Mouse (Mus musculus) cerebellum, adult 2 months (tissue): ENCODE measurements around the gene Gm17727. TPM values are rescaled to one million over a fixed set of nuclear protein-coding genes. Genes with fewer than 3 reads are reported as not detected.
"Not testable (repeated sequence)": the region's sequence is repeated elsewhere in the genome, so short reads cannot be mapped to it uniquely, and the experiment has no call there.

Experiments used
- DNase-seq, 2 experiments: peaks; one replicate each; pipeline ENCODE4 v3.0.0; 2021
- H3K27ac ChIP-seq: fragments of 200-500 bp; 2 replicates; pipeline ENCODE4 v1.5.1; 2012; ENCODE audit warnings: low read length, control low read depth, inconsistent platforms; ENCODE audit not compliant: insufficient read depth
- H3K27me3 ChIP-seq: fragments of 200-500 bp; 2 replicates; pipeline ENCODE4 v1.6.1; 2012; ENCODE audit warnings: inconsistent platforms, mild to moderate bottlenecking, low read length, moderate library complexity; ENCODE audit not compliant: control insufficient read depth, insufficient read depth
- H3K4me1 ChIP-seq: fragments of 200-500 bp; 2 replicates; pipeline ENCODE4 v1.6.1; 2011; ENCODE audit warnings: low read length; ENCODE audit not compliant: control insufficient read depth, insufficient read depth
- H3K4me3 ChIP-seq: fragments of 200-500 bp; replicated peaks from 2 replicates; pipeline ENCODE3; 2011; ENCODE audit warnings: mild to moderate bottlenecking, low read depth, low read length, control low read depth; ENCODE audit not compliant: insufficient read depth
- CTCF ChIP-seq: fragments of 200-500 bp; IDR thresholded peaks from 2 replicates; pipeline ENCODE4 v1.5.1; 2011; ENCODE audit warnings: low read depth, mild to moderate bottlenecking, control low read depth, low read length, moderate library complexity, borderline replicate concordance; ENCODE audit not compliant: insufficient read depth
- POLR2A ChIP-seq: fragments of 200-500 bp; IDR thresholded peaks from 2 replicates; pipeline ENCODE4 v1.6.1; 2011; ENCODE audit warnings: low read length, control low read depth, borderline replicate concordance; ENCODE audit not compliant: insufficient read depth
- WGBS: fragments of 180-500 bp; shearing (Covaris S2); methylation state at CpG from one replicate; pipeline ENCODE4 v1.1.7; 2018; 5-methylcytosine and 5-hydroxymethylcytosine counted together
- polyA plus RNA-seq: library from polyadenylated mRNA; depleted of rRNA; stranded (reverse); fragments of >200 nt; gene quantifications from 2 replicates; pipeline ENCODE4 v1.2.3, GENCODE M21; 2012; rRNA removed

Gene Gm17727
- not detected in 2 replicates for polyA plus RNA-seq

- Histone ChIP-seq H3K4me1 (no peaks in the 10 kb centered on the region), H3K4me3 (no peak within 1 kb of the TSS), H3K27me3 (no peaks in the 10 kb centered on the region), H3K27ac (no peak within 1 kb of the TSS)
- no peak for DNase-seq
- no peak for TF ChIP-seq CTCF
- no peak for TF ChIP-seq POLR2A
- 57% methylated on average over 3 of the region's 3 CpGs for WGBS
Measured at GRCm38 (mm10) chr9:35778009-35778408, at the start of gene Gm17727. Gene Gm17727, minus strand, starts transcription at chr9:35778109.

GRCm38 (mm10) chr9:35817881-35818280, 40.0 kb upstream of the Gm17727 start:
- not testable (repeated sequence) for H3K4me3 ChIP-seq, H3K4me1 ChIP-seq, H3K27me3 ChIP-seq, DNase-seq, H3K27ac ChIP-seq
- 91% methylated on average over 15 of the region's 15 CpGs for WGBS

- TF ChIP-seq CTCF (no peak), POLR2A (no peak)
- H3K27ac ChIP-seq, result no peak overlapping the region
- no peaks in the 10 kb centered on the region for H3K27me3 ChIP-seq
- no peak overlapping the region for H3K4me3 ChIP-seq
- DNase-seq, result no peak
- H3K4me1 ChIP-seq, result no peaks in the 10 kb centered on the region
Measured at GRCm38 (mm10) chr9:35798146-35798545, 20.2 kb upstream of the Gm17727 start.

GRCm38 (mm10) chr9:35790001-35790400, 12.1 kb upstream of the Gm17727 start, which contains the start of the genes Gm27235 and D730048I06Rik:
Gene Gm27235, minus strand, starts transcription at chr9:35790101.
Gene D730048I06Rik, minus strand, starts transcription at chr9:35790112.
- Histone ChIP-seq H3K4me3 (no peak within 1 kb of the TSS), H3K27me3 (no peaks in the 10 kb centered on the region; the same call in 1 of the 2 replicates), H3K27ac (no peak within 1 kb of the TSS), H3K4me1 (no peaks in the 10 kb centered on the region)
- WGBS, result 88% methylated on average over 3 of the region's 3 CpGs
- TF ChIP-seq CTCF (no peak), POLR2A (no peak)
- DNase-seq, result no peak

GRCm38 (mm10) chr9:35756843-35757242, 21.1 kb downstream of the Gm17727 start:
- H3K4me3 ChIP-seq, result no peak overlapping the region
- DNase-seq, result no peak
- TF ChIP-seq CTCF, result no peak
- TF ChIP-seq POLR2A, result no peak
- no peaks in the 10 kb centered on the region for H3K4me1 ChIP-seq
- H3K27ac ChIP-seq, result no peak overlapping the region
- H3K27me3 ChIP-seq, result no peaks in the 10 kb centered on the region

GRCm38 (mm10) chr9:35740749-35741148, 37.2 kb downstream of the Gm17727 start, which contains the start of gene Gm17677:
Gene Gm17677, plus strand, starts transcription at chr9:35741049.
- DNase-seq, result no peak
- no peak within 1 kb of the TSS for H3K27ac ChIP-seq
- H3K4me1 ChIP-seq, result no peaks in the 10 kb centered on the region
- no peak within 1 kb of the TSS for H3K4me3 ChIP-seq
- TF ChIP-seq CTCF (no peak), POLR2A (no peak)
- no peaks in the 10 kb centered on the region for H3K27me3 ChIP-seq

Other genes starting within 250 kb of the Gm17727 start
- gene Ddx25, start 219.6 kb downstream of the Gm17727 start, polyA plus RNA-seq, result 19.2 TPM in 2 replicates
- 13.1 and 13.7 TPM in 2 replicates for gene Pus3, start 219.5 kb downstream of the Gm17727 start, polyA plus RNA-seq
- gene Pate2, start 207.8 kb downstream of the Gm17727 start, polyA plus RNA-seq, result 0.31 and 0.32 TPM in 2 replicates
- 7.7 and 8.6 TPM in 2 replicates for gene Hyls1, start 207.7 kb downstream of the Gm17727 start, polyA plus RNA-seq
- gene Pate4, start 166.2 kb downstream of the Gm17727 start, polyA plus RNA-seq, result not detected in 2 replicates
- not detected in 2 replicates for gene Pate3, start 129.9 kb downstream of the Gm17727 start, polyA plus RNA-seq
- not detected in 2 replicates for gene Pate1, start 90.7 kb downstream of the Gm17727 start, polyA plus RNA-seq
- gene Gm17677, start 37.1 kb downstream of the Gm17727 start, polyA plus RNA-seq, result not detected in 2 replicates
- gene Gm27235, start 12.0 kb upstream of the Gm17727 start, polyA plus RNA-seq, result not detected in 2 replicates
- gene D730048I06Rik, start 12.0 kb upstream of the Gm17727 start, polyA plus RNA-seq, result not detected in 2 replicates
- gene 9230110F15Rik, start 66.0 kb upstream of the Gm17727 start, polyA plus RNA-seq, result not detected in 2 replicates
- not detected in 2 replicates for gene 9230113P08Rik, start 130.3 kb upstream of the Gm17727 start, polyA plus RNA-seq